Mouse (Mus musculus): ENCODE results near the gene Zbtb9. TPM values are rescaled to one million over a fixed set of nuclear protein-coding genes. Genes with fewer than 3 reads are reported as not detected.

Gene Zbtb9
- polyA plus RNA-seq, 1 experiment from 2014 or later = 11.5 TPM

GRCm38 (mm10) chr17:27004903-27005485 is 32.0 kb downstream of the Zbtb9 start:
- Histone ChIP-seq H3K4me2 (ENCODE audit: low read depth, severe bottlenecking) (no peak overlapping the region; the same call in 1 of the 2 replicates), H3K4me3 (ENCODE audit: low read depth, low read length) (no peak overlapping the region)

GRCm38 (mm10) chr17:27005644-27006043 is 32.7 kb downstream of the Zbtb9 start:
- Histone ChIP-seq H3K36me3 (ENCODE audit: control insufficient read depth, insufficient read depth, low read length) (no peaks in the 10 kb centered on the region), H3K9me3 (ENCODE audit: control insufficient read depth, low read length) (no peaks in the 10 kb centered on the region), H3K4me1 (ENCODE audit: control insufficient read depth, insufficient read depth, low read length) (no peaks in the 10 kb centered on the region), H3K4me2 (ENCODE audit: low read depth, severe bottlenecking) (no peak overlapping the region), H3K27me3 (ENCODE audit: control insufficient read depth, insufficient read depth, low read length) (peaks cover 3% of the 10 kb centered on the region; the same call in 1 of the 2 replicates), H3K27ac (replicated peaks; ENCODE audit: low read depth, low read length) (no peak overlapping the region), H3K4me3 (ENCODE audit: low read depth, low read length) (no peak overlapping the region), H3K9ac (ENCODE audit: low read length) (no peak overlapping the region)
- DNase-seq (ENCODE audit: low spot score) (no peak), ATAC-seq (ENCODE audit: insufficient number of reproducible peaks, low FRiP score, low TSS enrichment, low read depth) (no peak)
- WGBS = 60% methylated on average over 11 of the region's 11 CpGs

More at GRCm38 (mm10) chr17:27004903-27005485, 32.0 kb downstream of the Zbtb9 start:
- ATAC-seq (ENCODE audit: insufficient number of reproducible peaks, low FRiP score, low TSS enrichment, low read depth) (no peak), DNase-seq (ENCODE audit: low spot score) (no peak)
- Histone ChIP-seq H3K27me3 (ENCODE audit: control insufficient read depth, insufficient read depth, low read length) (peaks cover 3% of the 10 kb centered on the region; the same call in 1 of the 2 replicates), H3K9me3 (ENCODE audit: control insufficient read depth, low read length) (no peaks in the 10 kb centered on the region), H3K27ac (replicated peaks; ENCODE audit: low read depth, low read length) (no peak overlapping the region), H3K4me1 (ENCODE audit: control insufficient read depth, insufficient read depth, low read length) (no peaks in the 10 kb centered on the region), H3K36me3 (ENCODE audit: control insufficient read depth, insufficient read depth, low read length) (no peaks in the 10 kb centered on the region), H3K9ac (ENCODE audit: low read length) (no peak overlapping the region)
- 26% methylated on average over 19 of the region's 19 CpGs for WGBS

GRCm38 (mm10) chr17:27008277-27008676 is 35.3 kb downstream of the Zbtb9 start:
- Histone ChIP-seq H3K27me3 (ENCODE audit: control insufficient read depth, insufficient read depth, low read length) (peaks cover 3% of the 10 kb centered on the region; the same call in 1 of the 2 replicates), H3K9me3 (ENCODE audit: control insufficient read depth, low read length) (no peaks in the 10 kb centered on the region), H3K4me3 (ENCODE audit: low read depth, low read length) (no peak overlapping the region), H3K27ac (replicated peaks; ENCODE audit: low read depth, low read length) (no peak overlapping the region), H3K36me3 (ENCODE audit: control insufficient read depth, insufficient read depth, low read length) (no peaks in the 10 kb centered on the region), H3K9ac (ENCODE audit: low read length) (no peak overlapping the region), H3K4me2 (ENCODE audit: low read depth, severe bottlenecking) (no peak overlapping the region), H3K4me1 (ENCODE audit: control insufficient read depth, insufficient read depth, low read length) (peaks cover 4% of the 10 kb centered on the region; the same call in 1 of the 2 replicates)
- DNase-seq (ENCODE audit: low spot score) = no peak
- ATAC-seq (ENCODE audit: insufficient number of reproducible peaks, low FRiP score, low TSS enrichment, low read depth) = no peak
- WGBS = 87% methylated on average over 2 of the region's 2 CpGs

- Histone ChIP-seq H3K36me3 (ENCODE audit: control insufficient read depth, insufficient read depth, low read length) (no peaks in the 10 kb centered on the region), H3K4me2 (ENCODE audit: low read depth, severe bottlenecking) (no peak overlapping the region), H3K27ac (replicated peaks; ENCODE audit: low read depth, low read length) (no peak overlapping the region), H3K9me3 (ENCODE audit: control insufficient read depth, low read length) (no peaks in the 10 kb centered on the region), H3K9ac (ENCODE audit: low read length) (no peak overlapping the region), H3K27me3 (ENCODE audit: control insufficient read depth, insufficient read depth, low read length) (no peaks in the 10 kb centered on the region), H3K4me3 (ENCODE audit: low read depth, low read length) (no peak overlapping the region), H3K4me1 (ENCODE audit: control insufficient read depth, insufficient read depth, low read length) (peaks cover 4% of the 10 kb centered on the region; the same call in 1 of the 2 replicates)
- ATAC-seq (ENCODE audit: insufficient number of reproducible peaks, low FRiP score, low TSS enrichment, low read depth) = no peak
- no peak for DNase-seq (ENCODE audit: low spot score)
- WGBS = 90% methylated on average over 10 of the region's 10 CpGs
Measured at GRCm38 (mm10) chr17:27011167-27011566, 38.2 kb downstream of the Zbtb9 start.

GRCm38 (mm10) chr17:27011998-27012672 is 39.2 kb downstream of the Zbtb9 start:
- Histone ChIP-seq H3K4me2 (ENCODE audit: low read depth, severe bottlenecking) (0 out of 2 replicates have a peak overlapping the region, but pooled peaks have one; percentile 15), H3K9me3 (ENCODE audit: control insufficient read depth, low read length) (no peaks in the 10 kb centered on the region), H3K27me3 (ENCODE audit: control insufficient read depth, insufficient read depth, low read length) (no peaks in the 10 kb centered on the region), H3K4me3 (ENCODE audit: low read depth, low read length) (no peak overlapping the region), H3K36me3 (ENCODE audit: control insufficient read depth, insufficient read depth, low read length) (no peaks in the 10 kb centered on the region), H3K27ac (replicated peaks; ENCODE audit: low read depth, low read length) (no peak overlapping the region), H3K4me1 (ENCODE audit: control insufficient read depth, insufficient read depth, low read length) (peaks cover 4% of the 10 kb centered on the region; the same call in 1 of the 2 replicates), H3K9ac (ENCODE audit: low read length) (no peak overlapping the region)
- no peak for ATAC-seq (ENCODE audit: insufficient number of reproducible peaks, low FRiP score, low TSS enrichment, low read depth)
- 58% methylated on average over 14 of the region's 14 CpGs for WGBS
- DNase-seq (ENCODE audit: low spot score) = no peak

GRCm38 (mm10) chr17:27012909-27013308 is 39.9 kb downstream of the Zbtb9 start:
- ATAC-seq (ENCODE audit: insufficient number of reproducible peaks, low FRiP score, low TSS enrichment, low read depth) (no peak), DNase-seq (ENCODE audit: low spot score) (no peak)
- H3K27ac ChIP-seq (replicated peaks; ENCODE audit: low read depth, low read length) = no peak overlapping the region

GRCm38 (mm10) chr17:27017564-27018499 is 44.9 kb downstream of the Zbtb9 start:
- 7% methylated on average over 34 of the region's 34 CpGs for WGBS
- Histone ChIP-seq H3K27ac (replicated peaks; ENCODE audit: low read depth, low read length) (peak overlapping the region; percentile 36; the same call in 1 of the 2 replicates), H3K36me3 (ENCODE audit: control insufficient read depth, insufficient read depth, low read length) (peaks cover 15% of the 10 kb centered on the region), H3K4me1 (ENCODE audit: control insufficient read depth, insufficient read depth, low read length) (peaks cover 6% of the 10 kb centered on the region; the same call in 1 of the 2 replicates), H3K4me3 (ENCODE audit: low read depth, low read length) (peak overlapping the region; percentile 43), H3K9me3 (ENCODE audit: control insufficient read depth, low read length) (no peaks in the 10 kb centered on the region), H3K9ac (ENCODE audit: low read length) (peak overlapping the region; percentile 63), H3K27me3 (ENCODE audit: control insufficient read depth, insufficient read depth, low read length) (no peaks in the 10 kb centered on the region), H3K4me2 (ENCODE audit: low read depth, severe bottlenecking) (peak overlapping the region; percentile 61)
- DNase-seq (ENCODE audit: low spot score) (peak; percentile 93), ATAC-seq (ENCODE audit: insufficient number of reproducible peaks, low FRiP score, low TSS enrichment, low read depth) (peak; percentile 59; the same call in 1 of the 2 replicates)

More at GRCm38 (mm10) chr17:27012909-27013308, 39.9 kb downstream of the Zbtb9 start:
- 0 out of 2 replicates have a peak overlapping the region, but pooled peaks have one; percentile 27 for H3K9ac ChIP-seq (ENCODE audit: low read length)
- no peaks in the 10 kb centered on the region for H3K36me3 ChIP-seq (ENCODE audit: control insufficient read depth, insufficient read depth, low read length)
- WGBS = 43% methylated on average over 6 of the region's 6 CpGs
- H3K27me3 ChIP-seq (ENCODE audit: control insufficient read depth, insufficient read depth, low read length) = no peaks in the 10 kb centered on the region
- H3K4me2 ChIP-seq (ENCODE audit: low read depth, severe bottlenecking) = no peak overlapping the region
- peaks cover 4% of the 10 kb centered on the region; the same call in 1 of the 2 replicates for H3K4me1 ChIP-seq (ENCODE audit: control insufficient read depth, insufficient read depth, low read length)
- H3K9me3 ChIP-seq (ENCODE audit: control insufficient read depth, low read length) = no peaks in the 10 kb centered on the region
- no peak overlapping the region for H3K4me3 ChIP-seq (ENCODE audit: low read depth, low read length)
